Comparison of ENCODE assay signal across 8 mouse cellular contexts in genomic region chr3:104541139-104542064, GRCm38 (mm10). TPM values are rescaled to one million over a fixed set of nuclear protein-coding genes. Genes with fewer than 3 reads are reported as not detected.
DNase-seq lines count a peak whose midpoint lies in the region; ATAC-seq lines count a peak whose summit lies in the region.

No protein-coding gene starts in this region.

- peak overlapping the region; percentile 34 for H3K4me2 ChIP-seq in hindbrain, embryonic 11.5 days (replicated peaks; ENCODE audit: low read depth, low read length)

- WGBS in hindbrain, embryonic 11.5 days: 7% methylated on average over 21 of the region's 21 CpGs

- H3K4me1 ChIP-seq in hindbrain, embryonic 11.5 days (replicated peaks; ENCODE audit: control insufficient read depth, insufficient read depth, low read length): no peaks in the 10 kb centered on the region

- ATAC-seq in hindbrain, embryonic 11.5 days (ENCODE audit: low FRiP score): peak; percentile 89

- H3K27ac ChIP-seq in hindbrain, embryonic 11.5 days (ENCODE audit: low read depth, low read length): peak overlapping the region; percentile 70

- no peaks in the 10 kb centered on the region for H3K27me3 ChIP-seq in hindbrain, embryonic 11.5 days (ENCODE audit: control insufficient read depth, insufficient read depth, low read length)

- no peaks in the 10 kb centered on the region for H3K36me3 ChIP-seq in hindbrain, embryonic 11.5 days (ENCODE audit: control insufficient read depth, insufficient read depth, low read length)

- no peaks in the 10 kb centered on the region for H3K9me3 ChIP-seq in hindbrain, embryonic 11.5 days (ENCODE audit: control insufficient read depth, low read length)

- peak overlapping the region; percentile 14 for H3K4me3 ChIP-seq in hindbrain, embryonic 11.5 days (ENCODE audit: low read depth, low read length)

- peak overlapping the region; percentile 19 for H3K9ac ChIP-seq in hindbrain, embryonic 11.5 days (ENCODE audit: low read depth, low read length)

- DNase-seq in Muller cell, postnatal 12 days (ENCODE audit: inconsistent ontology term): peak; percentile 78
- DNase-seq in cerebellum, adult 9-11 months: peak; percentile 83
- DNase-seq in frontal cortex, postnatal 10 days (ENCODE audit: low spot score in 2 of 2): peak; percentile 42 to 72
- peak; percentile 85 for DNase-seq in hindbrain, embryonic 11.5 days (ENCODE audit: low spot score)
- DNase-seq in layer of hippocampus, postnatal 25 days (ENCODE audit: extremely low spot score in 1 of 2, low spot score in 1 of 2): peak; percentile 56 to 68
- peak; percentile 71 for DNase-seq in lung, postnatal 14 days
- peak; percentile 53 for DNase-seq in retina, postnatal 7 days (ENCODE audit: low read depth, low spot score)
- peak; percentile 45 for DNase-seq in urinary bladder, adult 2 months (ENCODE audit: low spot score)

RNA-seq across cellular contexts. Expression of gene Lrig2, which starts 29.7 kb away (rescaled TPM):
- polyA plus RNA-seq in hindbrain, embryonic 11.5 days (2014; fragmentation: Nextera tagmentation; extraction: Ambion mirVana): 24.8 and 28.3 TPM in 2 replicates
- 10 to 100 TPM; 26.1 to 38.2 TPM for total RNA-seq in layer of hippocampus, postnatal 25 days (2021)
- polyA plus RNA-seq in urinary bladder, adult 2 months (2012; rRNA removed): 11.0 and 11.1 TPM in 2 replicates

Comparison
In these comparisons a context has a peak if more than half of its experiments do, and no peak if none do; other contexts are left out.
1. Peak in every context shown above with its lines: DNase-seq, ATAC-seq, H3K4me3 ChIP-seq and H3K27ac ChIP-seq.